Mouse (Mus musculus): ENCODE results near the gene Gopc. TPM values are rescaled to one million over a fixed set of nuclear protein-coding genes. Genes with fewer than 3 reads are reported as not detected.

Gene Gopc
- polyA plus RNA-seq, 1 experiment = 30.9 TPM

- WGBS = 91% methylated on average over 3 of the region's 3 CpGs
- H3K27ac ChIP-seq (ENCODE audit: insufficient read depth, low read length) = no peak overlapping the region
- TF ChIP-seq CTCF (IDR thresholded peaks at IDR 0.05; ENCODE audit: borderline replicate concordance, insufficient read depth, low read depth, low read length) (no peak), POLR2A (IDR thresholded peaks at IDR 0.05; ENCODE audit: borderline replicate concordance, insufficient read depth, low read length) (no peak)
- H3K4me1 ChIP-seq (ENCODE audit: control insufficient read depth, insufficient read depth, low read length) = no peaks in the 10 kb centered on the region
- DNase-seq = no peak
- no peaks in the 10 kb centered on the region for H3K27me3 ChIP-seq (ENCODE audit: control insufficient read depth, insufficient read depth, low read length)
- no peak overlapping the region for H3K4me3 ChIP-seq (replicated peaks; ENCODE audit: insufficient read depth, low read depth, low read length)
Measured at GRCm38 (mm10) chr10:52289261-52289660, 92.7 kb downstream of the Gopc start.

GRCm38 (mm10) chr10:52287852-52288533 is 93.9 kb downstream of the Gopc start:
- TF ChIP-seq POLR2A (IDR thresholded peaks at IDR 0.05; ENCODE audit: borderline replicate concordance, insufficient read depth, low read length) (no peak), CTCF (IDR thresholded peaks at IDR 0.05; ENCODE audit: borderline replicate concordance, insufficient read depth, low read depth, low read length) (no peak)
- no peak for DNase-seq
- no peaks in the 10 kb centered on the region for H3K27me3 ChIP-seq (ENCODE audit: control insufficient read depth, insufficient read depth, low read length)
- no peak overlapping the region for H3K4me3 ChIP-seq (replicated peaks; ENCODE audit: insufficient read depth, low read depth, low read length)
- no peak overlapping the region for H3K27ac ChIP-seq (ENCODE audit: insufficient read depth, low read length)
- no peaks in the 10 kb centered on the region for H3K4me1 ChIP-seq (ENCODE audit: control insufficient read depth, insufficient read depth, low read length)
- 54% methylated on average over 5 of the region's 5 CpGs for WGBS

Other genes starting within 250 kb of the Gopc start
- not detected in 2 replicates for gene Ros1, start 186.9 kb downstream of the Gopc start, polyA plus RNA-seq (2012; rRNA removed)
- 8.3 and 9.2 TPM in 2 replicates for gene Dcbld1, start 148.5 kb downstream of the Gopc start, polyA plus RNA-seq (2012; rRNA removed)
- not detected in 2 replicates for gene Gm26741, start 23.4 kb downstream of the Gopc start, polyA plus RNA-seq (2012; rRNA removed)
- 0.05 TPM in 2 replicates for gene Nepn, start 6.8 kb upstream of the Gopc start, polyA plus RNA-seq (2012; rRNA removed)
- 25.3 and 28.5 TPM in 2 replicates for gene Nus1, start 35.4 kb upstream of the Gopc start, polyA plus RNA-seq (2012; rRNA removed)